Mouse (Mus musculus): ENCODE results near the gene Ddx58.

GRCm38 (mm10) chr4:40192246-40192645, 47.4 kb downstream of the Ddx58 start:
- no peak for TF ChIP-seq CTCF (IDR thresholded peaks at IDR 0.05; ENCODE audit: borderline replicate concordance, control insufficient read depth, extremely low read depth, insufficient read depth, low read length, poor library complexity)
- no peak for TF ChIP-seq POLR2A (IDR thresholded peaks at IDR 0.05; ENCODE audit: control insufficient read depth, extremely low read depth, insufficient read depth, low read length, poor library complexity)
